Mouse (Mus musculus) heart, embryonic 13.5 days (tissue): Measurements from ENCODE around the gene Tcf7l2. TPM values are rescaled to one million over a fixed set of nuclear protein-coding genes. Genes with fewer than 3 reads are reported as not detected.

Experiments
- ATAC-seq: fragments of 200-750 bp; cut with Nextera tagmentation; 2 replicates; pipeline ENCODE4 v1.8.0; 2017; ENCODE audit warnings: moderate TSS enrichment; ENCODE audit not compliant: insufficient number of reproducible peaks, low FRiP score, low TSS enrichment; ENCODE audit errors: extremely low read depth
- H3K27ac ChIP-seq: fragments of 300-500 bp; sonication (generic); replicated peaks from 2 replicates; pipeline ENCODE4 v1.5.1; 2015; ENCODE audit warnings: moderate library complexity, mild to moderate bottlenecking, inconsistent platforms
- H3K27me3 ChIP-seq: fragments of 300-500 bp; sonication (generic); replicated peaks from 2 replicates; pipeline ENCODE4 v1.6.1; 2015; ENCODE audit warnings: mild to moderate bottlenecking, inconsistent platforms
- H3K36me3 ChIP-seq: fragments of 300-500 bp; sonication (generic); 2 replicates; pipeline ENCODE4 v1.6.1; 2015; ENCODE audit warnings: mild to moderate bottlenecking, inconsistent platforms
- H3K4me1 ChIP-seq: fragments of 300-500 bp; sonication (generic); 2 replicates; pipeline ENCODE4 v1.6.1; 2015; ENCODE audit warnings: inconsistent platforms
- H3K4me2 ChIP-seq: fragments of 300-500 bp; sonication (generic); 2 replicates; pipeline ENCODE4 v1.6.1; 2015; ENCODE audit warnings: inconsistent platforms, mild to moderate bottlenecking, moderate library complexity
- H3K4me3 ChIP-seq: fragments of 300-500 bp; sonication (generic); 2 replicates; pipeline ENCODE4 v1.5.1; 2015; ENCODE audit warnings: moderate library complexity, mild to moderate bottlenecking, inconsistent platforms
- H3K9ac ChIP-seq: fragments of 300-500 bp; sonication (generic); 2 replicates; pipeline ENCODE4 v1.6.1; 2015; ENCODE audit warnings: inconsistent platforms, mild to moderate bottlenecking, moderate library complexity
- H3K9me3 ChIP-seq: fragments of 300-500 bp; sonication (generic); 2 replicates; pipeline ENCODE4 v1.6.1; 2016; ENCODE audit warnings: inconsistent platforms
- WGBS: fragments of 180-500 bp; shearing (Covaris S2); methylation state at CpG from one replicate; pipeline ENCODE4 v1.1.7; 2015; ENCODE audit warnings: mixed read lengths; 5-methylcytosine and 5-hydroxymethylcytosine counted together
- polyA plus RNA-seq: library from polyadenylated mRNA; unstranded; fragments of >200 nt; fragmentation: Nextera tagmentation; extraction: Ambion mirVana; gene quantifications from 2 replicates; pipeline ENCODE4 v1.2.1, GENCODE M21; 2015

Gene Tcf7l2
- polyA plus RNA-seq, 1 experiment from 2014 or later: 42.6 TPM

- H3K4me1 ChIP-seq: peaks cover 24% of the 10 kb centered on the region
- H3K27me3 ChIP-seq: no peaks in the 10 kb centered on the region
- H3K36me3 ChIP-seq: peaks cover 31% of the 10 kb centered on the region
- no peak overlapping the region for H3K9ac ChIP-seq
- 64% methylated on average over 7 of the region's 7 CpGs for WGBS
- no peaks in the 10 kb centered on the region for H3K9me3 ChIP-seq
- ATAC-seq: no peak
- H3K4me2 ChIP-seq: no peak overlapping the region
- H3K27ac ChIP-seq: no peak overlapping the region
- no peak overlapping the region for H3K4me3 ChIP-seq
These were observed 192.5 kb downstream of the Tcf7l2 start for GRCm38 (mm10) chr19:55933947-55934729.

GRCm38 (mm10) chr19:55934730-55935003 lies 193.0 kb downstream of the Tcf7l2 start:
- Histone ChIP-seq H3K36me3 (peaks cover 27% of the 10 kb centered on the region), H3K4me1 (peaks cover 30% of the 10 kb centered on the region), H3K4me2 (no peak overlapping the region), H3K27ac (no peak overlapping the region), H3K4me3 (no peak overlapping the region), H3K9me3 (no peaks in the 10 kb centered on the region), H3K27me3 (no peaks in the 10 kb centered on the region), H3K9ac (no peak overlapping the region)
- no peak for ATAC-seq
- whole genome bisulfite sequencing: 82% methylated on average over 3 of the region's 3 CpGs

GRCm38 (mm10) chr19:55937026-55937425 lies 195.4 kb downstream of the Tcf7l2 start:
- H3K4me3 ChIP-seq: no peak overlapping the region
- H3K9me3 ChIP-seq: no peaks in the 10 kb centered on the region
- H3K9ac ChIP-seq: no peak overlapping the region
- peaks cover 51% of the 10 kb centered on the region for H3K4me1 ChIP-seq
- no peaks in the 10 kb centered on the region for H3K27me3 ChIP-seq
- no peak overlapping the region for H3K27ac ChIP-seq
- ATAC-seq: no peak
- no peak overlapping the region for H3K4me2 ChIP-seq
- H3K36me3 ChIP-seq: peaks cover 9% of the 10 kb centered on the region; the same call in 1 of the 2 replicates
- WGBS: 85% methylated on average over 3 of the region's 3 CpGs

- Histone ChIP-seq H3K4me3 (no peak overlapping the region), H3K36me3 (peaks cover 1% of the 10 kb centered on the region; the same call in 1 of the 2 replicates), H3K9me3 (no peaks in the 10 kb centered on the region), H3K4me1 (peaks cover 51% of the 10 kb centered on the region), H3K27ac (no peak overlapping the region; the same call in 1 of the 2 replicates), H3K4me2 (peak overlapping the region; percentile 20; the same call in 1 of the 2 replicates), H3K9ac (no peak overlapping the region), H3K27me3 (no peaks in the 10 kb centered on the region)
- WGBS: 81% methylated on average over 21 of the region's 21 CpGs
- ATAC-seq: no peak
These were observed 196.8 kb downstream of the Tcf7l2 start for GRCm38 (mm10) chr19:55938254-55939046.

GRCm38 (mm10) chr19:55939090-55939489 lies 197.5 kb downstream of the Tcf7l2 start:
- H3K4me3 ChIP-seq: no peak overlapping the region
- no peak overlapping the region; the same call in 1 of the 2 replicates for H3K27ac ChIP-seq
- ATAC-seq: no peak
- H3K9ac ChIP-seq: no peak overlapping the region
- peaks cover 46% of the 10 kb centered on the region for H3K4me1 ChIP-seq
- 71% methylated on average over 5 of the region's 5 CpGs for WGBS
- H3K27me3 ChIP-seq: no peaks in the 10 kb centered on the region
- H3K4me2 ChIP-seq: peak overlapping the region; percentile 20; the same call in 1 of the 2 replicates
- no peaks in the 10 kb centered on the region for H3K9me3 ChIP-seq
- H3K36me3 ChIP-seq: no peaks in the 10 kb centered on the region

- 86% methylated on average over 4 of the region's 4 CpGs for WGBS
- Histone ChIP-seq H3K4me3 (no peak overlapping the region), H3K9ac (no peak overlapping the region), H3K4me1 (peaks cover 40% of the 10 kb centered on the region), H3K9me3 (no peaks in the 10 kb centered on the region), H3K27ac (no peak overlapping the region), H3K4me2 (no peak overlapping the region), H3K27me3 (no peaks in the 10 kb centered on the region), H3K36me3 (no peaks in the 10 kb centered on the region)
- no peak for ATAC-seq
These were observed 198.1 kb downstream of the Tcf7l2 start for GRCm38 (mm10) chr19:55939719-55940118.

GRCm38 (mm10) chr19:55940538-55941252 lies 199.1 kb downstream of the Tcf7l2 start:
- Histone ChIP-seq H3K9ac (peak overlapping the region; percentile 20; the same call in 1 of the 2 replicates), H3K9me3 (no peaks in the 10 kb centered on the region), H3K4me3 (0 out of 2 replicates have a peak overlapping the region, but pooled peaks have one; percentile 14), H3K4me1 (peaks cover 37% of the 10 kb centered on the region), H3K36me3 (no peaks in the 10 kb centered on the region), H3K4me2 (peak overlapping the region; percentile 55), H3K27ac (peak overlapping the region; percentile 56), H3K27me3 (no peaks in the 10 kb centered on the region)
- no peak for ATAC-seq
- 25% methylated on average over 11 of the region's 11 CpGs for WGBS

- peak overlapping the region; percentile 20; the same call in 1 of the 2 replicates for H3K9ac ChIP-seq
- no peaks in the 10 kb centered on the region for H3K9me3 ChIP-seq
- peak overlapping the region; percentile 55 for H3K4me2 ChIP-seq
- H3K4me1 ChIP-seq: peaks cover 37% of the 10 kb centered on the region
- H3K4me3 ChIP-seq: peak overlapping the region; percentile 14; the same call in 1 of the 2 replicates
- ATAC-seq: peak; percentile 51
- 54% methylated on average over 16 of the region's 16 CpGs for WGBS
- H3K27me3 ChIP-seq: no peaks in the 10 kb centered on the region
- H3K36me3 ChIP-seq: no peaks in the 10 kb centered on the region
- peak overlapping the region; percentile 56 for H3K27ac ChIP-seq
These were observed 199.9 kb downstream of the Tcf7l2 start for GRCm38 (mm10) chr19:55941253-55942125.

GRCm38 (mm10) chr19:55951397-55951796 lies 209.8 kb downstream of the Tcf7l2 start:
- no peak for ATAC-seq
- Histone ChIP-seq H3K27ac (no peak overlapping the region), H3K36me3 (no peaks in the 10 kb centered on the region), H3K4me1 (peaks cover 10% of the 10 kb centered on the region), H3K4me3 (no peak overlapping the region), H3K9ac (no peak overlapping the region), H3K4me2 (no peak overlapping the region), H3K9me3 (no peaks in the 10 kb centered on the region), H3K27me3 (no peaks in the 10 kb centered on the region)
- WGBS: 77% methylated on average over 5 of the region's 5 CpGs

GRCm38 (mm10) chr19:55953207-55953606 lies 211.6 kb downstream of the Tcf7l2 start:
- WGBS: 61% methylated on average over 3 of the region's 3 CpGs
- Histone ChIP-seq H3K9ac (no peak overlapping the region), H3K4me2 (no peak overlapping the region), H3K36me3 (no peaks in the 10 kb centered on the region), H3K27ac (peak overlapping the region; percentile 43; the same call in 1 of the 2 replicates), H3K4me3 (no peak overlapping the region), H3K4me1 (peaks cover 10% of the 10 kb centered on the region), H3K9me3 (no peaks in the 10 kb centered on the region), H3K27me3 (no peaks in the 10 kb centered on the region)
- no peak for ATAC-seq
